Mouse (Mus musculus) neural tube, embryonic 11.5 days (tissue): ENCODE results near the gene Col16a1. TPM values are rescaled to one million over a fixed set of nuclear protein-coding genes. Genes with fewer than 3 reads are reported as not detected.

Source experiments
- ATAC-seq: fragments of 200-750 bp; cut with Nextera tagmentation; 2 replicates; pipeline ENCODE4 v1.8.0; 2017; ENCODE audit warnings: moderate number of reproducible peaks, mild to moderate bottlenecking, moderate TSS enrichment, moderate library complexity; ENCODE audit not compliant: insufficient read depth, low FRiP score, low TSS enrichment
- DNase-seq: peaks from one replicate; pipeline ENCODE4 v3.0.0-alpha.2; 2015; ENCODE audit warnings: low spot score
- H3K27ac ChIP-seq: fragments of 300-500 bp; sonication (generic); 2 replicates; pipeline ENCODE4 v1.5.1; 2014; ENCODE audit warnings: low read depth, mild to moderate bottlenecking, low read length
- H3K27me3 ChIP-seq: fragments of 300-500 bp; sonication (generic); 2 replicates; pipeline ENCODE4 v1.6.1; 2014; ENCODE audit warnings: mild to moderate bottlenecking, low read length, mixed read lengths; ENCODE audit not compliant: control insufficient read depth, insufficient read depth
- H3K36me3 ChIP-seq: fragments of 300-500 bp; sonication (generic); 2 replicates; pipeline ENCODE4 v1.6.1; 2014; ENCODE audit warnings: mild to moderate bottlenecking, low read length, moderate library complexity, mixed read lengths; ENCODE audit not compliant: control insufficient read depth, insufficient read depth
- H3K4me1 ChIP-seq: fragments of 300-500 bp; sonication (generic); 2 replicates; pipeline ENCODE4 v1.6.1; 2014; ENCODE audit warnings: low read length, mixed read lengths; ENCODE audit not compliant: control insufficient read depth, insufficient read depth
- H3K4me2 ChIP-seq: fragments of 300-500 bp; sonication (generic); 2 replicates; pipeline ENCODE4 v1.6.1; 2014; ENCODE audit warnings: low read depth, mild to moderate bottlenecking, moderate library complexity
- H3K4me3 ChIP-seq: fragments of 300-500 bp; sonication (generic); 2 replicates; pipeline ENCODE4 v1.5.1; 2014; ENCODE audit warnings: low read depth, low read length
- H3K9ac ChIP-seq: fragments of 300-500 bp; sonication (generic); 2 replicates; pipeline ENCODE4 v1.6.1; 2014; ENCODE audit warnings: mild to moderate bottlenecking, low read length
- H3K9me3 ChIP-seq: fragments of 300-500 bp; sonication (generic); 2 replicates; pipeline ENCODE4 v1.6.1; 2016; ENCODE audit warnings: low read length; ENCODE audit not compliant: control insufficient read depth
- WGBS: fragments of 180-500 bp; shearing (Covaris S2); extraction: QIAGEN DNeasy Blood & Tissue Kit; methylation state at CpG from one replicate; pipeline ENCODE4 v1.1.7; 2014; 5-methylcytosine and 5-hydroxymethylcytosine counted together
- polyA plus RNA-seq: library from polyadenylated mRNA; unstranded; fragments of >200 nt; fragmentation: Nextera tagmentation; extraction: Ambion mirVana; gene quantifications from 2 replicates; pipeline ENCODE4 v1.2.1, GENCODE M21; 2014

Col16a1 gene
- polyA plus RNA-seq, 1 experiment from 2014 or later: 5.2 TPM

GRCm38 (mm10) chr4:130071758-130072157 is 24.1 kb downstream of the Col16a1 start:
- H3K4me2 ChIP-seq: no peak overlapping the region
- WGBS: 90% methylated on average over 2 of the region's 2 CpGs
- DNase-seq (no peak), ATAC-seq (no peak)
- H3K9me3 ChIP-seq: no peaks in the 10 kb centered on the region
- H3K27ac ChIP-seq: no peak overlapping the region
- no peaks in the 10 kb centered on the region for H3K36me3 ChIP-seq
- H3K4me1 ChIP-seq: no peaks in the 10 kb centered on the region
- no peak overlapping the region for H3K9ac ChIP-seq
- H3K27me3 ChIP-seq: no peaks in the 10 kb centered on the region
- H3K4me3 ChIP-seq: no peak overlapping the region

- 86% methylated on average over 4 of the region's 4 CpGs for WGBS
- DNase-seq: no peak
- H3K27ac ChIP-seq: no peak overlapping the region
- no peaks in the 10 kb centered on the region for H3K9me3 ChIP-seq
- no peak for ATAC-seq
- H3K9ac ChIP-seq: no peak overlapping the region
- no peaks in the 10 kb centered on the region for H3K27me3 ChIP-seq
- H3K4me2 ChIP-seq: no peak overlapping the region
- no peak overlapping the region for H3K4me3 ChIP-seq
- H3K4me1 ChIP-seq: no peaks in the 10 kb centered on the region
- no peaks in the 10 kb centered on the region for H3K36me3 ChIP-seq
Observed at GRCm38 (mm10) chr4:130073367-130073766, 25.7 kb downstream of the Col16a1 start.

GRCm38 (mm10) chr4:130074761-130075515 is 27.3 kb downstream of the Col16a1 start:
- ATAC-seq (no peak), DNase-seq (no peak)
- Histone ChIP-seq H3K4me1 (no peaks in the 10 kb centered on the region), H3K27me3 (no peaks in the 10 kb centered on the region), H3K36me3 (no peaks in the 10 kb centered on the region), H3K4me3 (no peak overlapping the region), H3K4me2 (no peak overlapping the region), H3K27ac (no peak overlapping the region), H3K9ac (no peak overlapping the region), H3K9me3 (no peaks in the 10 kb centered on the region)
- WGBS: 66% methylated on average over 17 of the region's 17 CpGs

DNA sequence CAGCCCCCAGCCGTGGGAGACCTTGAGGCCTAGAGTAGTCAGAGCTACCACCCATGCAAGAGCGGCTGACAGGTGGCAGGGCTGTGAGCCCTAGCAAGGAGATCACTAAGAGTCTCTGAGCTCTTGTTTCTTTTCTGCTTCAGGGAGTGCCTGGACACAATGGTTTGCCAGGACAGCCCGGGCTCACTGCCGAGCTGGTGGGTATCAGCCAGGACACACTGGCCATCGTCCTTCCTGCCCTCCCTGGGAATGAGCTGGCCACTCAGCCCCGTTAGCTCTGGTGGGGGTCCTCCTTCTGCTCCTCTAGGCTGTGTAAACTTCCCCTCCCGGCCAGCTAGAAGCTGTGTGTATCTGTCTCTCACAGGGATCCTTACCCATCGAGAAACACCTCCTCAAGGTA is 29.2 kb downstream of the Col16a1 start:
- WGBS: 56% methylated on average over 8 of the region's 8 CpGs
- no peak overlapping the region for H3K4me3 ChIP-seq
- ATAC-seq: no peak
- H3K9ac ChIP-seq: no peak overlapping the region
- H3K4me1 ChIP-seq: no peaks in the 10 kb centered on the region
- no peaks in the 10 kb centered on the region for H3K9me3 ChIP-seq
- no peaks in the 10 kb centered on the region for H3K27me3 ChIP-seq
- no peak overlapping the region for H3K4me2 ChIP-seq
- no peak overlapping the region for H3K27ac ChIP-seq
- H3K36me3 ChIP-seq: no peaks in the 10 kb centered on the region
- no peak for DNase-seq

DNA sequence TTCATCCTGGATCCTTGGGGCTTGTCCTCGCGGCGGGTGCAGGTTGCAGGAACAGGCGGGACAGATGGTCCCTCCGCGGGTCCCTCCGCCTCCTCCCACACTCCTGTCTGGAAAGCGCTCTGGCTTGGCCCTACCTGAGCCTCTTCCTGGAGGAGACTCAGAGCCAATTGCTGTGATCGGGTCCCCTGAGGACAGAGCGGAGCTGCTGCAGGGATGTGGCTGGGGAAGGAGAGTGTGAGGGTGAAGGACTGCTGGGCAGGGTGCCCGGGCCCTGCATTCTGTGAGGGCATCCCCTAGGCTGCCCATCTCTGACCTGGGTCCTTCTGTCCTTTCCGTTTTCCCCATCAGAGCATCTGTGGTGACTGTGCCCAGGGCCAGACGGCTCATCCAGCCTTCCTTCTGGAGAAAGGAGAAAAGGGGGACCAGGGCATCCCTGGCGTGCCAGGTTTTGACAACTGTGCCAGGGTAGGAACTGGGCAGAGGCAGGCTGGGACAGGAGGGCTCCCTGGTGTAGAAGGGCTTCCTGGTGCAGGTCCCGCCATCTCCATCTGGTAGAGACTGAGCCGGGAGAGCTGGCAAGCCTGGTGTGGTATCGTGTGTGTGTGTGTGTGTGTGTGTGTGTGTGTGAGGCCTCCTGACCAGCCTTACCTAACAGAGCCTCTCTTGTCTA is 31.3 kb downstream of the Col16a1 start:
- 62% methylated on average over 17 of the region's 17 CpGs for WGBS
- H3K4me2 ChIP-seq: no peak overlapping the region
- H3K4me1 ChIP-seq: no peaks in the 10 kb centered on the region
- ATAC-seq: no peak
- DNase-seq: no peak
- no peaks in the 10 kb centered on the region for H3K27me3 ChIP-seq
- H3K36me3 ChIP-seq: no peaks in the 10 kb centered on the region
- H3K9ac ChIP-seq: no peak overlapping the region
- no peak overlapping the region for H3K4me3 ChIP-seq
- H3K27ac ChIP-seq: no peak overlapping the region
- no peaks in the 10 kb centered on the region for H3K9me3 ChIP-seq

DNA sequence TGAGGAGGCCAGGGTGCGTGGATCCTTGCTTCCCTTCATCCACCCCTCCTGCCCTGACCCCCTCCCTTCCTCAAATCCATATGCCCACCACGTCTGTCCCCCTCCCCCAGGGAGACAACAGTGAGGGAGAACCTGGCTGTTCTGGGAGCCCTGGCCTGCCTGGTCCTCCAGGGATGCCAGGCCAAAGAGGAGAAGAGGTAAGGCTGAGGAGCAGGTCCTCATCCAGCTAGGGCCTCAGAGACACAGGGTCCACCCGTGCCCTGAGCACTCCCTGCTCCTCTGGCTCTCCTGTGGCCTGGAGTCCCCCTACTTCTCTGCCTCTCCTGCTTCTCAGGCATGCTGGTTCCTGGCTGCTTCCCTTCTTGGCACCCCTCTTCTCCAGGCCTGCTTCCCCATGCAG is 31.9 kb downstream of the Col16a1 start:
- H3K27ac ChIP-seq: no peak overlapping the region
- ATAC-seq (no peak), DNase-seq (no peak)
- no peaks in the 10 kb centered on the region for H3K4me1 ChIP-seq
- H3K4me3 ChIP-seq: no peak overlapping the region
- H3K36me3 ChIP-seq: no peaks in the 10 kb centered on the region
- no peaks in the 10 kb centered on the region for H3K9me3 ChIP-seq
- no peak overlapping the region for H3K4me2 ChIP-seq
- 75% methylated on average over 2 of the region's 3 CpGs for WGBS
- H3K27me3 ChIP-seq: no peaks in the 10 kb centered on the region
- no peak overlapping the region for H3K9ac ChIP-seq

- Histone ChIP-seq H3K4me2 (no peak overlapping the region), H3K36me3 (no peaks in the 10 kb centered on the region), H3K27ac (no peak overlapping the region), H3K4me1 (no peaks in the 10 kb centered on the region), H3K9ac (no peak overlapping the region), H3K9me3 (no peaks in the 10 kb centered on the region), H3K27me3 (no peaks in the 10 kb centered on the region), H3K4me3 (no peak overlapping the region)
- ATAC-seq (no peak), DNase-seq (no peak)
- whole genome bisulfite sequencing: 86% methylated on average over 19 of the region's 19 CpGs
Observed at GRCm38 (mm10) chr4:130081345-130082190, 33.9 kb downstream of the Col16a1 start.

DNA sequence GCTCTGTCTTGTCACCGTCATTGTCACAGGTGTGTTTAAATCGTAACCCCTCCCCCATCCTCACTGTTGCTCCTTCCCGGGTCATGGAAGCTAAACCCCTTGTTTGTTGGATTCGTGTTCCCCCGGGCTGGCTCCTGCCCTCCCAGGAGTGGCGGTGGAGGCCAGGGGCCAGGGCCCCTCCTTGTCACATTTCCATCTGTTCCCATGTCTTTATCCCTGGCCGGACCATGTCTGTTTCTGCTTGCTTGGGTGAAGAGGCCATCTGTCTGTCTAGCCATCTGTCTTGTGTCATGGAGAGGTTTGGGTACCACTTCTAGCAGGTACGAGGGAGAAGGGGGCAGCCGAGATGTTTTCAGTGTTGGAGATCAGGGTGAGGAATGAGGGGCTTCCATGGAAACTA is 34.6 kb downstream of the Col16a1 start:
- 41% methylated on average over 9 of the region's 9 CpGs for WGBS
- H3K27me3 ChIP-seq: no peaks in the 10 kb centered on the region
- no peaks in the 10 kb centered on the region for H3K9me3 ChIP-seq
- H3K4me3 ChIP-seq: no peak overlapping the region
- DNase-seq (no peak), ATAC-seq (no peak)
- no peaks in the 10 kb centered on the region for H3K4me1 ChIP-seq
- H3K36me3 ChIP-seq: no peaks in the 10 kb centered on the region
- no peak overlapping the region for H3K27ac ChIP-seq
- no peak overlapping the region for H3K4me2 ChIP-seq
- H3K9ac ChIP-seq: no peak overlapping the region
